Mouse (Mus musculus): ENCODE results near the gene Slc13a5. TPM values are rescaled to one million over a fixed set of nuclear protein-coding genes. Genes with fewer than 3 reads are reported as not detected.

Slc13a5 gene
- total RNA-seq, 2 experiments from 2014 or later: 8.6 to 9.0 TPM

GRCm38 (mm10) chr11:72206341-72207203 is 60.5 kb downstream of the Slc13a5 start, which contains the start of gene Gm43951:
Gene Gm43951, minus strand, starts transcription at chr11:72206840.
- no peak for DNase-seq (ENCODE audit: low spot score in 2 of 2)

GRCm38 (mm10) chr11:72205256-72205655 is 61.8 kb downstream of the Slc13a5 start:
- no peak for DNase-seq (ENCODE audit: low spot score in 2 of 2)

- DNase-seq (ENCODE audit: low spot score in 2 of 2): no peak
Measured at GRCm38 (mm10) chr11:72203440-72203839, 63.6 kb downstream of the Slc13a5 start.

- DNase-seq (ENCODE audit: low spot score in 2 of 2): no peak
Measured at GRCm38 (mm10) chr11:72196506-72196905, 70.5 kb downstream of the Slc13a5 start.

- DNase-seq (ENCODE audit: low spot score in 2 of 2): no peak
Measured at GRCm38 (mm10) chr11:72194259-72194658, 72.8 kb downstream of the Slc13a5 start.

Other genes with a start within 250 kb of the Slc13a5 start
- gene Aipl1, start 229.7 kb downstream of the Slc13a5 start, total RNA-seq (2021): not detected
- not detected for gene Pimreg, start 225.2 kb downstream of the Slc13a5 start, total RNA-seq (2021)
- 10 to 100 TPM; 31.6 to 34.4 TPM for gene Pitpnm3, start 131.4 kb downstream of the Slc13a5 start, total RNA-seq (2021)
- 10 to 100 TPM; 10.4 to 11.6 TPM for gene Gm43951, start 60.4 kb downstream of the Slc13a5 start, total RNA-seq (2021)
- gene 4933427D14Rik, start 59.8 kb downstream of the Slc13a5 start, total RNA-seq (2021): 10 to 100 TPM; 19.8 to 26.3 TPM
- 10 to 100 TPM; 29.9 to 33.0 TPM for gene Txndc17, start 59.7 kb downstream of the Slc13a5 start, total RNA-seq (2021)
- gene Med31, start 51.6 kb downstream of the Slc13a5 start, total RNA-seq (2021): 10 to 100 TPM; 14.2 to 17.4 TPM
- 1 to 10 TPM; 4.2 to 4.6 TPM for gene Xaf1, start 34.4 kb upstream of the Slc13a5 start, total RNA-seq (2021)
- gene Fbxo39, start 47.2 kb upstream of the Slc13a5 start, total RNA-seq (2021): not detected
- gene Tekt1, start 95.2 kb upstream of the Slc13a5 start, total RNA-seq (2021): 1 to 10 TPM; 1.5 to 3.3 TPM
- gene Smtnl2, start 144.5 kb upstream of the Slc13a5 start, total RNA-seq (2021): 1 to 10 TPM; 1.3 to 2.9 TPM
- gene Ggt6, start 168.3 kb upstream of the Slc13a5 start, total RNA-seq (2021): under 1 TPM in 1 of 2 experiments, not detected in 1; 0.25 TPM
- 10 to 100 TPM; 54.6 to 56.8 TPM for gene Mybbp1a, start 174.1 kb upstream of the Slc13a5 start, total RNA-seq (2021)
- 100 to 1,000 TPM in 1 of 2 experiments, 10 to 100 TPM in 1; 95.6 to 103 TPM for gene Spns2, start 222.7 kb upstream of the Slc13a5 start, total RNA-seq (2021)